Mouse (Mus musculus) ES-Bruce4 (cell line): ENCODE results near the gene Ccdc69.

Source experiments
- CTCF ChIP-seq: IDR thresholded peaks from one replicate; pipeline ENCODE4 v1.8.1; 2011; ENCODE audit warnings: low read depth, low read length
- POLR2A ChIP-seq: IDR thresholded peaks from one replicate; pipeline ENCODE4 v1.8.1; 2011; ENCODE audit warnings: low read length; ENCODE audit not compliant: insufficient read depth

DNA sequence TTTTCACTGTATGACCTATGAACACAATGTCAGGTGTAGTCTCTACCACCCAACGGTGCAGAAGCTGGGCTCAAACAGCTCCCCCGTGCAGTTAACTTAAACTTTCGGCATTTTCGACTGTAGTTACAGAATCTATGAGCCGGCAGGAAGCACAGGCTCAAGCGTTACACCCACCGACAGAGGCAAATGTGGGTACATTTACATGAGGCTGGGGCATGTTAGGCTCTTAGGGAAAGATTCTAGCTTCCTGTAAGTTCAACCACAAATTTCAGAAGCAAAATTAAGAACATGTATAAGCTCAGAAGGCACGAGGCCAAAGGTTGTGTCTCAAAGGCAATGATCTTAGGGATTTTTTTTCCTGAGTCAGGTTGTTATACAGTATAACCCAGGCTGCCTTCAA, 5.5 kb downstream of the Ccdc69 start:
- TF ChIP-seq CTCF (no peak), POLR2A (no peak)
